Mouse (Mus musculus) lung, adult 2 months (tissue): ENCODE data around the gene Rad54l2.

Source experiments
- CTCF ChIP-seq: fragments of 200-500 bp; IDR thresholded peaks from 2 replicates; pipeline ENCODE4 v1.5.1; 2011; ENCODE audit warnings: mild to moderate bottlenecking, low read length, control low read depth; ENCODE audit not compliant: insufficient read depth
- POLR2A ChIP-seq: fragments of 200-500 bp; IDR thresholded peaks from 2 replicates; pipeline ENCODE4 v1.6.1; 2011; ENCODE audit warnings: low read depth, mild to moderate bottlenecking, control low read depth, low read length, borderline replicate concordance; ENCODE audit errors: extremely low read depth

DNA sequence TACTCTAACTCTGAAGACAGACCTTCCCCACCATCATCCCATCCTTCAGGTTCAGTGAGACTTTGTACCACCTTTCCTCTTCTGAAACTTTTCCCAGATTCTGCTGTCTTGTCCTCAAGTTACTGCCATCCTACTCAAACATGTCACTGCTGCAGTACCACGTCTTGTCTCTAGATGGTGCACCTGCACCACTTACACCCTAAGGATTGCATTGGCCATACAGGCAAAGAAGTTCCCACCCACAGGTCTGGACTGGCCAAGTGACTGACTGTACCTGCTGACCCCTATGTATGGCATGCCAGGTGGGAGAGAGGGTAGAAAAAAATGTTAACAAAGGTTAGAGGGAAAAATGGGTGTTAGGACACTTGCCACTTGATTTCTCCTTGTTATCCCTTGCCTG lies 113.5 kb downstream of the Rad54l2 start:
- TF ChIP-seq CTCF (peak; percentile 88), POLR2A (no peak)
